Mouse (Mus musculus) MEL (cell line): Measurements from ENCODE around the gene Gpc5. TPM values are rescaled to one million over a fixed set of nuclear protein-coding genes. Genes with fewer than 3 reads are reported as not detected.

Experiments used
- DNase-seq: peaks from one replicate; pipeline ENCODE4 v3.0.0; 2011; ENCODE audit warnings: low read depth, low spot score
- H3K27ac ChIP-seq: 2 replicates; pipeline ENCODE4 v1.5.1; 2012; ENCODE audit warnings: low read depth, mild to moderate bottlenecking, control low read depth, low read length, moderate library complexity; ENCODE audit not compliant: control insufficient read depth
- H3K27me3 ChIP-seq, 2 experiments: fragments of 150-350 bp in 1 of 2; sonication (generic) in 1 of 2; 2 replicates each; pipeline ENCODE4 v1.6.1; 2012; ENCODE audit warnings: low read length in 2 of 2, mild to moderate bottlenecking in 2 of 2, improper control_type of control experiment in 1 of 2, moderate library complexity in 1 of 2; ENCODE audit not compliant: insufficient read depth in 2 of 2, control insufficient read depth in 1 of 2
- H3K36me3 ChIP-seq, 2 experiments: 2 replicates each; pipeline ENCODE4 v1.6.1; 2012 to 2014; ENCODE audit warnings: low read length in 2 of 2, improper control_type of control experiment in 1 of 2, inconsistent platforms in 1 of 2, mild to moderate bottlenecking in 1 of 2; ENCODE audit not compliant: insufficient read depth in 2 of 2, control insufficient read depth in 1 of 2
- H3K4me1 ChIP-seq, 2 experiments: fragments of 150-350 bp in 1 of 2; sonication (generic) in 1 of 2; 2 replicates each; pipeline ENCODE4 v1.6.1; 2012; ENCODE audit warnings: low read length in 2 of 2, improper control_type of control experiment in 1 of 2, mild to moderate bottlenecking in 1 of 2; ENCODE audit not compliant: insufficient read depth in 2 of 2, control insufficient read depth in 1 of 2
- H3K4me3 ChIP-seq, 2 experiments: fragments of 150-350 bp in 1 of 2; sonication (generic) in 1 of 2; 2 replicates each; pipeline ENCODE4 v1.5.1; 2012; ENCODE audit warnings: low read depth in 2 of 2, low read length in 2 of 2, mild to moderate bottlenecking in 2 of 2, moderate library complexity in 2 of 2, control low read depth in 1 of 2, improper control_type of control experiment in 1 of 2; ENCODE audit not compliant: control insufficient read depth in 1 of 2, insufficient read depth in 1 of 2
- H3K79me2 ChIP-seq: 2 replicates; pipeline ENCODE4 v1.6.1; 2012; ENCODE audit warnings: mild to moderate bottlenecking, low read length, moderate library complexity; ENCODE audit not compliant: control insufficient read depth, poor library complexity, insufficient read depth
- H3K9ac ChIP-seq: 2 replicates; pipeline ENCODE4 v1.6.1; 2012; ENCODE audit warnings: low read depth, mild to moderate bottlenecking, control low read depth, low read length, moderate library complexity; ENCODE audit not compliant: control insufficient read depth, poor library complexity, severe bottlenecking
- H3K9me3 ChIP-seq: fragments of 150-350 bp; sonication (generic); replicated peaks from 2 replicates; pipeline ENCODE4 v1.6.1; 2012; ENCODE audit warnings: mild to moderate bottlenecking, low read length, improper control_type of control experiment, moderate library complexity; ENCODE audit not compliant: insufficient read depth
- ELF1 ChIP-seq: IDR thresholded peaks from 2 replicates; pipeline ENCODE4 v1.6.1; 2014; ENCODE audit warnings: low read depth, mild to moderate bottlenecking, inconsistent platforms, low read length, improper control_type of control experiment, moderate library complexity
- EP300 ChIP-seq, 2 experiments: IDR thresholded peaks; 2 replicates each; pipeline ENCODE4 v1.6.1; 2011; ENCODE audit warnings: improper control_type of control experiment in 2 of 2, low read length in 2 of 2, low read depth in 1 of 2, mild to moderate bottlenecking in 1 of 2
- GABPA ChIP-seq: IDR thresholded peaks from 2 replicates; pipeline ENCODE4 v1.6.1; 2012; ENCODE audit warnings: low read depth, mild to moderate bottlenecking, inconsistent platforms, low read length, improper control_type of control experiment, moderate library complexity
- GATA1 ChIP-seq: IDR thresholded peaks from 2 replicates; pipeline ENCODE4 v1.6.1; 2011; ENCODE audit warnings: low read depth, low read length, improper control_type of control experiment
- HCFC1 ChIP-seq: IDR thresholded peaks from 2 replicates; pipeline ENCODE4 v1.6.1; 2012; ENCODE audit warnings: low read depth, mild to moderate bottlenecking, inconsistent platforms, low read length, improper control_type of control experiment, moderate library complexity
- JUND ChIP-seq: IDR thresholded peaks from 2 replicates; pipeline ENCODE4 v1.6.1; 2011; ENCODE audit warnings: low read depth, mild to moderate bottlenecking, improper control_type of control experiment, low read length
- KAT2A ChIP-seq: conservative IDR thresholded peaks from 2 replicates; pipeline ENCODE4 v1.6.1; 2012; ENCODE audit warnings: low read depth, low read length, improper control_type of control experiment, inconsistent platforms
- MAFK ChIP-seq: IDR thresholded peaks from 2 replicates; pipeline ENCODE4 v1.6.1; 2011; ENCODE audit warnings: low read depth, mild to moderate bottlenecking, low read length, improper control_type of control experiment, borderline replicate concordance
- MAX ChIP-seq: IDR thresholded peaks from 2 replicates; pipeline ENCODE4 v1.6.1; 2011; ENCODE audit warnings: low read length, improper control_type of control experiment
- MEF2A ChIP-seq: IDR thresholded peaks from 2 replicates; pipeline ENCODE4 v1.6.1; 2014; ENCODE audit warnings: low read depth, mild to moderate bottlenecking, inconsistent platforms, low read length, improper control_type of control experiment; ENCODE audit not compliant: poor library complexity, insufficient replicate concordance, severe bottlenecking; ENCODE audit errors: extremely low read depth
- MXI1 ChIP-seq: IDR thresholded peaks from 2 replicates; pipeline ENCODE4 v1.6.1; 2011; ENCODE audit warnings: mild to moderate bottlenecking, low read depth, low read length, improper control_type of control experiment
- MYB ChIP-seq: IDR thresholded peaks from 2 replicates; pipeline ENCODE4 v1.6.1; 2011; ENCODE audit warnings: mild to moderate bottlenecking, low read depth, low read length, improper control_type of control experiment
- POLR2AphosphoS2 ChIP-seq: IDR thresholded peaks from 2 replicates; pipeline ENCODE4 v1.6.1; 2011; ENCODE audit warnings: low read length, improper control_type of control experiment
- RAD21 ChIP-seq: IDR thresholded peaks from 2 replicates; pipeline ENCODE4 v1.6.1; 2011; ENCODE audit warnings: mild to moderate bottlenecking, low read depth, low read length, improper control_type of control experiment
- RCOR1 ChIP-seq: IDR thresholded peaks from 2 replicates; pipeline ENCODE4 v1.6.1; 2012; ENCODE audit warnings: low read depth, mild to moderate bottlenecking, inconsistent platforms, low read length, improper control_type of control experiment
- TAL1 ChIP-seq: IDR thresholded peaks from 2 replicates; pipeline ENCODE4 v1.6.1; 2012; ENCODE audit warnings: mild to moderate bottlenecking, inconsistent platforms, low read length, moderate library complexity, mixed read lengths
- TCF12 ChIP-seq: IDR thresholded peaks from 2 replicates; pipeline ENCODE4 v1.6.1; 2014; ENCODE audit warnings: low read depth, mild to moderate bottlenecking, inconsistent platforms, low read length, improper control_type of control experiment, moderate library complexity
- USF1 ChIP-seq: IDR thresholded peaks from 2 replicates; pipeline ENCODE4 v1.6.1; 2014; ENCODE audit warnings: low read depth, mild to moderate bottlenecking, inconsistent platforms, low read length, improper control_type of control experiment, moderate library complexity
- USF2 ChIP-seq, 2 experiments: IDR thresholded peaks; 2 replicates each; pipeline ENCODE4 v1.6.1; 2011 to 2012; ENCODE audit warnings: improper control_type of control experiment in 2 of 2, low read length in 2 of 2, borderline replicate concordance in 1 of 2, inconsistent platforms in 1 of 2, low read depth in 1 of 2, mild to moderate bottlenecking in 1 of 2; ENCODE audit not compliant: insufficient read depth in 1 of 2
- ZC3H11A ChIP-seq: IDR thresholded peaks from 2 replicates; pipeline ENCODE4 v1.6.1; 2012; ENCODE audit warnings: low read depth, mild to moderate bottlenecking, inconsistent platforms, low read length, improper control_type of control experiment
- ZKSCAN1 ChIP-seq: IDR thresholded peaks from 2 replicates; pipeline ENCODE4 v1.6.1; 2012; ENCODE audit warnings: low read depth, mild to moderate bottlenecking, inconsistent platforms, low read length, improper control_type of control experiment, moderate library complexity
- ZMIZ1 ChIP-seq: IDR thresholded peaks from 2 replicates; pipeline ENCODE4 v1.6.1; 2012; ENCODE audit warnings: low read depth, mild to moderate bottlenecking, inconsistent platforms, low read length, improper control_type of control experiment, moderate library complexity
- polyA plus RNA-seq, 2 experiments: library from polyadenylated mRNA; stranded (reverse) in 1 of 2; unstranded in 1 of 2; fragments of >175 nt in 1 of 2; fragments of >200 nt in 1 of 2; gene quantifications; 2 replicates each; pipeline versions ENCODE4 v1.2.1 to v1.2.4; 2012; ENCODE audit warnings: low replicate concordance in 2 of 2, low read depth in 1 of 2; ENCODE audit not compliant: insufficient read length in 2 of 2, insufficient read depth in 1 of 2, missing spikeins in 1 of 2
- total RNA-seq: library from RNA; depleted of rRNA; stranded (reverse); fragments of 300-350 nt; gene quantifications from 2 replicates; pipeline ENCODE4 v1.2.3, GENCODE M21; 2012

The Gpc5 gene
- total and polyA plus RNA-seq, 3 experiments: not detected

DNA sequence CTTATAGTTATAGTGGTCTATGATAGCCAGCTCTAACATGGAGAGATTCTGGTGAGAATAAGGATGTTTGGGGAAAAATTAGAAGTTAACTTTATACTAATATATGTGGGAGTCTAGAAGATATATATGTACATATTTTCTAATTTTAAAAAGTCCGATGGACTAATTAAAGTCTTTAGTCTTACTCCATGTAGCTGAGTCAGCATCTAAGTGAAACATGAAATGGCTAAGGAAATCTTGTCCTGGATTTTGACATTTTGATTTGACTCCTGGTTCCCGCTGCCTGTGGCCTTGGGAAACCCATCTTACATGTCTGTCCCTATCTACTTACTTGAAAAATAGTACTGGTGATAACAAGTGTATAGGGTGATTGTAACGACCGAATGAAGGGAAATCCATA is 1.5 kb upstream of the Gpc5 start:
- Histone ChIP-seq H3K9me3 (no peaks in the 10 kb centered on the region), H3K79me2 (no peaks in the 10 kb centered on the region), H3K27me3 (no peaks in the 10 kb centered on the region), H3K9ac (no peak overlapping the region), H3K4me3 (no peak overlapping the region), H3K4me1 (no peaks in the 10 kb centered on the region; a peak in 1 of 4 replicates), H3K27ac (no peak overlapping the region), H3K36me3 (no peaks in the 10 kb centered on the region)
- DNase-seq: no peak
- TF ChIP-seq USF2 (IDR thresholded peaks at IDR 0.05; ENCODE audit: borderline replicate concordance in 1 of 2, insufficient read depth in 1 of 2, low read depth in 1 of 2, low read length in 2 of 2) (no peak), USF1 (no peak)

DNA sequence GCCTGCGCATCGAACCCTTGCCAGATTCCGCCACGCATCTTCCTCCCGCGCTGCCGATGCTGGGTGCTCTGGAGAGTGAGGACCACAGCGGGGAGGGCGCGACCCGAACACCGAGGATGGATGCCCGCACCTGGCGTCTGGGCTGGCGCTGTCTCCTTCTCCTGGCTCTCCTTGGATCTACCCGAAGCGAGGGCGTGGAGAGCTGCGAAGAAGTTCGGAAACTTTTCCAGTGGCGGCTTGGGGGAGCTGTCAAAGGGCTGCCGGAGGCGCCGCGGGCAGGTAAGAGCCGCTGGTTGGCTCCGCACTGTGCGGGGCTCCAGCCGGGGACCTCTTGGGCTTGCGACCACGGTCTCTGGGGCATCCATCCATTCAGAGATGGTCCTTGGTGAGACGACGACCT is 495 bp downstream of the Gpc5 start:
- no peak overlapping the region for H3K4me3 ChIP-seq
- H3K27me3 ChIP-seq: no peaks in the 10 kb centered on the region
- DNase-seq: no peak
- H3K27ac ChIP-seq: no peak overlapping the region
- H3K9me3 ChIP-seq: no peaks in the 10 kb centered on the region
- H3K4me1 ChIP-seq: no peaks in the 10 kb centered on the region; a peak in 1 of 4 replicates
- no peaks in the 10 kb centered on the region for H3K79me2 ChIP-seq
- no peak overlapping the region for H3K9ac ChIP-seq
- H3K36me3 ChIP-seq: no peaks in the 10 kb centered on the region
- no peak for TF ChIP-seq ZKSCAN1
- TF ChIP-seq RCOR1: no peak
- no peak for TF ChIP-seq EP300 (IDR thresholded peaks at IDR 0.05; ENCODE audit: low read depth in 1 of 2, low read length in 2 of 2)
- TF ChIP-seq ZC3H11A: no peak
- no peak for TF ChIP-seq USF1
- TF ChIP-seq ZMIZ1: no peak
- TF ChIP-seq JUND: no peak
- TF ChIP-seq HCFC1: no peak
- no peak for TF ChIP-seq TCF12
- TF ChIP-seq KAT2A: no peak
- no peak for TF ChIP-seq RAD21
- TF ChIP-seq ELF1: no peak
- TF ChIP-seq POLR2AphosphoS2: no peak

DNA sequence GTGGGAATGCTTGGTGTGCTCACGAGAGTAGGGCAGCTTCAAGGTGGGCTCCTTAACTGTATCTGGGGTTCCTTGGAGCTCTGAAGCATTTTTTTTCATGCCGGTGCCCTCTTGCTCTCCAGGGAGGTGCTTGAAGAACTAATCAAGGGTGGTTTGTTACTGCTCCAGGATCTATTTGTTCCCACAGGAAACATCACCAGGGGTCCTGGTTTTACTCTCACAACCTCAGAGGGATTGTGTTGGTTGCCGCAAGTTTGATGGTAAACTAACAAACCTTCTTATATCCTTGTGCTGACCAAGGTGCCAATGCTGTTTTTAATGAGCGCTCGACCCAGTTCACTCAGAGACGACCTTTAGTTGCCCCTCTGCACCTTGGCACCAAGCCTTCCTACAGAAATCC is 937 bp downstream of the Gpc5 start:
- Histone ChIP-seq H3K36me3 (no peaks in the 10 kb centered on the region), H3K79me2 (no peaks in the 10 kb centered on the region), H3K4me3 (no peak overlapping the region), H3K9ac (no peak overlapping the region), H3K9me3 (no peaks in the 10 kb centered on the region), H3K27ac (no peak overlapping the region), H3K4me1 (no peaks in the 10 kb centered on the region; a peak in 1 of 4 replicates), H3K27me3 (no peaks in the 10 kb centered on the region)
- TF ChIP-seq MAX: no peak
- TF ChIP-seq GATA1: no peak
- TF ChIP-seq ZKSCAN1: no peak
- TF ChIP-seq MAFK: no peak
- TF ChIP-seq ELF1: no peak
- no peak for TF ChIP-seq USF2 (IDR thresholded peaks at IDR 0.05; ENCODE audit: borderline replicate concordance in 1 of 2, insufficient read depth in 1 of 2, low read depth in 1 of 2, low read length in 2 of 2)
- TF ChIP-seq MXI1: no peak
- no peak for TF ChIP-seq GABPA
- no peak for TF ChIP-seq HCFC1
- no peak for TF ChIP-seq EP300 (IDR thresholded peaks at IDR 0.05; ENCODE audit: low read depth in 1 of 2, low read length in 2 of 2)
- no peak for TF ChIP-seq ZMIZ1
- TF ChIP-seq MEF2A: no peak
- TF ChIP-seq USF1: no peak
- no peak for TF ChIP-seq MYB
- TF ChIP-seq TAL1: no peak
- DNase-seq: no peak
